Mouse (Mus musculus): ENCODE results near the gene Rnase10. TPM values are rescaled to one million over a fixed set of nuclear protein-coding genes. Genes with fewer than 3 reads are reported as not detected.
"Not testable (repeated sequence)": the region's sequence is repeated elsewhere in the genome, so short reads cannot be mapped to it uniquely, and the experiment has no call there.

Rnase10 gene
- polyA plus RNA-seq, 2 experiments from 2014 or later: not detected

GRCm38 (mm10) chr14:51014724-51015123 is 7.2 kb downstream of the Rnase10 start:
- ATAC-seq: not testable (repeated sequence)

DNA sequence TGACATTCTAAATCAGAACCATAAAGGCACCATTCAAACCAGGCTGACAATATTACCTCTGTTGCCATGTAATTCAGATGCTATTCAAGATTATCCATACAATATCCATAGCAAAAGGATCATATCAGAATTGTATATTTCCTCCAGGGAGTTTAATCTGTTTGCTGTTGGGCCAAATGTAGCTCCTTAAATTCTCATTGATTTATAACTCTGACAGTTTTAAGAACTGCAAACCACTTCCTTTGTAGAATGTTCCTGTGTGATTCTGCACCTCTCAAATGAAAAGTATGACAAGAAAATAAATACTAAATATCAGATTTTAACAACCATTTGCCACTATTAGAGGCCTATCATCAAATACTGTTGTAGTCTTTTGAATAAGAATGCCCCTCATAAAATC is 8.2 kb downstream of the Rnase10 start:
- ATAC-seq: no peak

- no peak for ATAC-seq
These were observed 9.7 kb downstream of the Rnase10 start for GRCm38 (mm10) chr14:51017256-51017655.

GRCm38 (mm10) chr14:51023457-51023856 is 15.9 kb downstream of the Rnase10 start:
- ATAC-seq: no peak

- ATAC-seq: no peak
These were observed 17.3 kb downstream of the Rnase10 start for GRCm38 (mm10) chr14:51024820-51025219.

- ATAC-seq: peak; percentile 90
These were observed 19.0 kb downstream of the Rnase10 start for GRCm38 (mm10) chr14:51026391-51027133.

DNA sequence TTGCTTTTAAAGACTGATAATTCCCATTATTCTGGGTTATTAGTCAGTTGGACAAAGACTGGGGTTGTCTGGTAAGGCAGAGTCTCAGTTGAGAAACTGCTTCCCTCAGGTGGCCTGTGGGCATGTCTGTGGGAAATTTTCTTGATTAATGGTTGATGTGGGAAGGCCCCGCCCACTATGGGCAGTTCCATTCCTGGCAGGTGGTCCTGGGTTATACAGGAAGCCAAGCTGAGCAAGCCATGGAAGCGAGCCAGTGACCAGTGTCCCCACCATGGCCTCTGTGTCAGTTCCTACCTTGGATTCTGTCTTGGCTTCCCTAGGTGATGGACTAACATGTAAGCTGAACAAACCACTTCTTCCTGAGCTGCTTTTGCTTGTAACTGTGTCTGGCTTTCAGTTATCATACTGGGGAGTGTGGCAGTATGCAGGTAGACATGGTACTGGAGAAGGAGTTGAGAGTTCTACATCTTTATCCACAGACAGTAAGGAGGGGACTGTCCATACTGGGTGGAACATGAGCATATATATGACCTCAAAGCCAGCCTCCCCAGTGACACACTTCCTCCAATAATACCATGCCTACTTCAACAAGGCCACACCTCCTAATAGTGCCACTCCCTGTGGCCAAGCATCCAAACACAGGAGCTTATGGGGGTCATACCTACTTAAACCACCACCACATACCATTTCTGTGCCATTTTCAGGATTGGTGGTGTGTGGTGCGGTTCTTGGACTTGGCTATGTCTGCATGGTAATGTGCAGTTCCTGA is 20.0 kb downstream of the Rnase10 start:
- ATAC-seq: no peak

DNA sequence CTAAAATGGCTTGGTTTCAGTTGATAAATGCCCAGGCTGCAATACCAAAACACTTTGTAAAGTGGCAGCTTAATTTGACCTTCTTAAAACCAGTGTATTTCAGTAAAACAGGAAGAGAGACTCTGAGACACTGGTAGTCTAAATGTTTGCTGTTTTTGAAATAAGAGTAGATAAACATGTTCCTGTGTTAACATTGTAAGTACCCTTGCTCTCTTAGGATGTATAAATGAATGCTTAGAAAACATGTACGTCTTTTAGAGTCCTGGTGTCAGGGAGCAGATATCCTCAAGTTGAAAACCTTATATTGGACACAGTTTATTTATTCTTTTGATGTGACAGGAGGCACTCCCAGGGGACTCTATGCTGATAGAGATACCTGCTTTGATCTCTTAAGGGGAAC is 27.7 kb downstream of the Rnase10 start:
- ATAC-seq: no peak

DNA sequence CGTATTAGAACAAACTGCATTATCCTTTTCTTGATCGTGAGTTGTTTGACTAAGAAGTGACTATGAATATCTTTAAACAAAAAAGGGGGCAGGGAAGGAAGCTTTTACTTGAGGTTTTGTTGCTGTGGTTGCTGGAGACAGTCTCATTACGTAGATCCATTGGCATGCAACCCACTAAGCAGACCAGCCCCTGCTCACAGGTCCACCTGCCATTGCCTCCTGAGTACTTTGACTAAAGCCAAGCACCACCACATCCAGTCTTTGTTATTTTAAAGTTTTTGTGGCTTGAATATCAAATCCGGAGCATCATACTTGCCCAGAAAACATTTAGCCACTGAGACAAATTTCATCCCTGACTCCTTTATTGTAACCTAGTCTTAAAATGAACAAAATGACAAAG is 28.7 kb downstream of the Rnase10 start:
- no peak for ATAC-seq

- no peak for ATAC-seq
These were observed 34.2 kb downstream of the Rnase10 start, which contains the start of gene Rnase9 for GRCm38 (mm10) chr14:51041769-51042168. Rnase9 (minus strand) TSS chr14:51041869.

- no peak for ATAC-seq
These were observed 40.3 kb downstream of the Rnase10 start for GRCm38 (mm10) chr14:51047846-51048245.

DNA sequence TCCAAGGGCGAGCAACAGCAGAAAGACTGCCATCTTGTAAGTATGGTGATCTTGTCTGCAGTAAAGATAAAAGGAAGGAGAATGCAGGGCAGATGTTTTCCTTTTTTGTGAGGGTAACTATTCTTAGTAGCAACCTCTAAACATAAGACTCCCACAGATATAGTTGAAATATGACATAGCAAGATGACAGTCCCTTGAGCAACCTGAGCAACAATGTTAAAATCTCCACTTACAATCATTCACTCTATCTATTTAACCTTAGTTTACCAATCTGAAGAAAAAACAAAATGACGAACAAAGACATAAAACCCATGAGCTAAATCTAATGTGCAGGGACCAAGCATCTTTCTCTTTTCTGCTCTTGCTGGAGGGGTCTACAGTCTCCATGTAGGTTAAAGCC is 42.5 kb downstream of the Rnase10 start, which contains the start of gene Rnase11:
Gene Rnase11 (minus strand): TSS at position 101 of the 400 bp plus-strand sequence.
- no peak for ATAC-seq

- ATAC-seq: no peak
These were observed 44.4 kb downstream of the Rnase10 start for GRCm38 (mm10) chr14:51051941-51052340.

DNA sequence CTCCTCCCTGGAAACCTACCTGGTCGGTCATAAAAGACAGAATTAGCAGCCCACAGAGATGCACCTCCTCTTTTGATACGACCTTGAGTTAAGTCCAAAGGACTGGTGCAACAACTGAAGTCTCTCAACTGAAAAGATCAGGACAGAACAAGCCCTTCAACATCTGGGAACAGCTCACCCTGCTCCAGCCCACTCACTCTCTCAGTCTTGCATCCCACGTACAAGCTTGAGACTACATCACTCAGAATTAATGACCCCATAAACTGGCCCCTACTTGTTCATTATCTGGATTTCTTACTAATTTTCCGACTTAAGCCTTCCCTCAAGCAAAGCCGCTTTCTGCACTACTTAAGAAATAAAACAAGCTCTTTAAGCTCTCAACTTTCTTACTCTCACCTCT is 45.6 kb downstream of the Rnase10 start:
- no peak for ATAC-seq

GRCm38 (mm10) chr14:51054243-51055237 is 47.0 kb downstream of the Rnase10 start:
- no peak for ATAC-seq

- ATAC-seq: peak; percentile 44
These were observed 49.9 kb downstream of the Rnase10 start, which contains the start of gene Rnase12 for GRCm38 (mm10) chr14:51057401-51057831. Rnase12 (minus strand) TSS chr14:51057661.

Other genes starting within 250 kb of the Rnase10 start
- gene Ttc5, start 222.2 kb upstream of the Rnase10 start, polyA plus RNA-seq (2017; shearing (Covaris generic)): 100 to 1,000 TPM; 108 to 124 TPM
- gene Ccnb1ip1, start 200.0 kb upstream of the Rnase10 start, polyA plus RNA-seq (2017; shearing (Covaris generic)): not detected
- gene Parp2, start 199.9 kb upstream of the Rnase10 start, polyA plus RNA-seq (2017; shearing (Covaris generic)): 10 to 100 TPM; 83.6 to 88.1 TPM
- gene Tep1, start 137.2 kb upstream of the Rnase10 start, polyA plus RNA-seq (2017; shearing (Covaris generic)): 10 to 100 TPM; 20.7 to 22.0 TPM
- under 1 TPM in 1 of 2 experiments, not detected in 1; 0.21 TPM for gene Klhl33, start 110.2 kb upstream of the Rnase10 start, polyA plus RNA-seq (2017; shearing (Covaris generic))
- 100 to 1,000 TPM in 1 of 2 experiments, 10 to 100 TPM in 1; 73.9 to 108 TPM for gene Osgep, start 82.9 kb upstream of the Rnase10 start, polyA plus RNA-seq (2017; shearing (Covaris generic))
- 100 to 1,000 TPM in 1 of 2 experiments, 10 to 100 TPM in 1; 72.8 to 108 TPM for gene Apex1, start 82.8 kb upstream of the Rnase10 start, polyA plus RNA-seq (2017; shearing (Covaris generic))
- 1 to 10 TPM; 3.6 to 4.1 TPM for gene Pip4p1, start 76.9 kb upstream of the Rnase10 start, polyA plus RNA-seq (2017; shearing (Covaris generic))
- gene Pnp, start 76.7 kb upstream of the Rnase10 start, polyA plus RNA-seq (2017; shearing (Covaris generic)): 10 to 100 TPM; 61.0 to 76.3 TPM
- 1 to 10 TPM in 1 of 2 experiments, not detected in 1; 9.9 TPM for gene Gm49342, start 63.2 kb upstream of the Rnase10 start, polyA plus RNA-seq (2017; shearing (Covaris generic))
- under 1 TPM; 0.60 to 0.85 TPM for gene Pnp2, start 51.8 kb upstream of the Rnase10 start, polyA plus RNA-seq (2017; shearing (Covaris generic))
- not detected for gene Rnase9, start 34.1 kb downstream of the Rnase10 start, polyA plus RNA-seq (2017; shearing (Covaris generic))
- gene Rnase11, start 42.4 kb downstream of the Rnase10 start, polyA plus RNA-seq (2017; shearing (Covaris generic)): not detected
- not detected for gene Rnase12, start 49.9 kb downstream of the Rnase10 start, polyA plus RNA-seq (2017; shearing (Covaris generic))
- not detected for gene Olfr750, start 66.7 kb downstream of the Rnase10 start, polyA plus RNA-seq (2017; shearing (Covaris generic))
- 10 to 100 TPM; 11.7 to 15.5 TPM for gene Rnase4, start 83.3 kb downstream of the Rnase10 start, polyA plus RNA-seq (2017; shearing (Covaris generic))
- gene Ang, start 83.4 kb downstream of the Rnase10 start, polyA plus RNA-seq (2017; shearing (Covaris generic)): 1 to 10 TPM; 3.7 to 6.6 TPM
- gene Eddm3b, start 106.7 kb downstream of the Rnase10 start, polyA plus RNA-seq (2017; shearing (Covaris generic)): not detected
- gene Rnase6, start 116.2 kb downstream of the Rnase10 start, polyA plus RNA-seq (2017; shearing (Covaris generic)): 1 to 10 TPM; 1.9 to 6.0 TPM
- gene Rnase1, start 139.0 kb downstream of the Rnase10 start, polyA plus RNA-seq (2017; shearing (Covaris generic)): not detected
- gene Rnase2b, start 154.5 kb downstream of the Rnase10 start, polyA plus RNA-seq (2017; shearing (Covaris generic)): not detected
- gene Ang2, start 191.4 kb downstream of the Rnase10 start, polyA plus RNA-seq (2017; shearing (Covaris generic)): not detected
- gene Ear14, start 195.6 kb downstream of the Rnase10 start, polyA plus RNA-seq (2017; shearing (Covaris generic)): not detected
- gene Rnase2a, start 248.4 kb downstream of the Rnase10 start, polyA plus RNA-seq (2017; shearing (Covaris generic)): not detected